Mouse (Mus musculus) embryonic fibroblast, embryonic 13.5 days (primary cell): Measurements from ENCODE around the gene Rarres2. TPM values are rescaled to one million over a fixed set of nuclear protein-coding genes. Genes with fewer than 3 reads are reported as not detected.
"Not testable (repeated sequence)": the region's sequence is repeated elsewhere in the genome, so short reads cannot be mapped to it uniquely, and the experiment has no call there.

Source experiments
- H3K27ac ChIP-seq: 2 replicates; pipeline ENCODE4 v1.5.1; 2012; ENCODE audit warnings: low read length, control low read depth, inconsistent platforms; ENCODE audit not compliant: insufficient read depth
- H3K4me1 ChIP-seq: 2 replicates; pipeline ENCODE4 v1.6.1; 2011; ENCODE audit warnings: low read length; ENCODE audit not compliant: control insufficient read depth, insufficient read depth
- H3K4me3 ChIP-seq: 2 replicates; pipeline ENCODE4 v1.5.1; 2011; ENCODE audit warnings: mild to moderate bottlenecking, control low read depth, low read length; ENCODE audit not compliant: insufficient read depth
- CTCF ChIP-seq: IDR thresholded peaks from 2 replicates; pipeline ENCODE4 v1.5.1; 2011; ENCODE audit warnings: mild to moderate bottlenecking, control low read depth, low read length, moderate library complexity, borderline replicate concordance; ENCODE audit not compliant: insufficient read depth
- POLR2A ChIP-seq: IDR thresholded peaks from 2 replicates; pipeline ENCODE4 v1.6.1; 2011; ENCODE audit warnings: low read depth, mild to moderate bottlenecking, control low read depth, low read length, moderate library complexity
- polyA plus RNA-seq: library from polyadenylated mRNA; stranded (reverse); fragments of >200 nt; gene quantifications from 2 replicates; pipeline ENCODE4 v1.2.4, GENCODE M21; 2011; ENCODE audit warnings: low read depth; ENCODE audit not compliant: missing spikeins, insufficient read length

The Rarres2 gene
- polyA plus RNA-seq, 1 experiment: 2.3 TPM

- TF ChIP-seq POLR2A: no peak
- no peak for TF ChIP-seq CTCF
- Histone ChIP-seq H3K4me3 (no peak overlapping the region), H3K4me1 (no peaks in the 10 kb centered on the region), H3K27ac (no peak overlapping the region)
Observed at GRCm38 (mm10) chr6:48533475-48533874, 39.1 kb downstream of the Rarres2 start.

GRCm38 (mm10) chr6:48530862-48531261 lies 41.7 kb downstream of the Rarres2 start:
- Histone ChIP-seq H3K4me3 (no peak overlapping the region), H3K27ac (no peak overlapping the region), H3K4me1 (no peaks in the 10 kb centered on the region)
- no peak for TF ChIP-seq CTCF
- TF ChIP-seq POLR2A: no peak

- Histone ChIP-seq H3K27ac (no peak overlapping the region), H3K4me3 (no peak overlapping the region), H3K4me1 (no peaks in the 10 kb centered on the region)
- TF ChIP-seq CTCF (no peak), POLR2A (no peak)
Observed at GRCm38 (mm10) chr6:48529871-48530440, 42.6 kb downstream of the Rarres2 start.

GRCm38 (mm10) chr6:48529261-48529660 lies 43.3 kb downstream of the Rarres2 start:
- Histone ChIP-seq H3K4me3 (no peak overlapping the region), H3K4me1 (no peaks in the 10 kb centered on the region), H3K27ac (no peak overlapping the region)
- TF ChIP-seq CTCF: no peak
- no peak for TF ChIP-seq POLR2A

- H3K4me1 ChIP-seq: no peaks in the 10 kb centered on the region
- TF ChIP-seq CTCF: no peak
- no peak for TF ChIP-seq POLR2A
- no peak overlapping the region for H3K27ac ChIP-seq
- H3K4me3 ChIP-seq: no peak overlapping the region
Observed at GRCm38 (mm10) chr6:48527901-48528300, 44.7 kb downstream of the Rarres2 start.

- H3K4me3 ChIP-seq, H3K27ac ChIP-seq, H3K4me1 ChIP-seq: not testable (repeated sequence)
Observed at GRCm38 (mm10) chr6:48524882-48525281, 47.7 kb downstream of the Rarres2 start.

Other genes starting within 250 kb of the Rarres2 start
- gene Krba1, start 177.2 kb downstream of the Rarres2 start, polyA plus RNA-seq: 10.8 and 15.6 TPM in 2 replicates
- gene Zfp467, start 127.0 kb downstream of the Rarres2 start, polyA plus RNA-seq: 10.6 and 14.7 TPM in 2 replicates
- gene Sspo, start 124.6 kb downstream of the Rarres2 start, polyA plus RNA-seq: 0.08 and 0.21 TPM in 2 replicates
- 13.9 and 18.2 TPM in 2 replicates for gene Atp6v0e2, start 35.2 kb downstream of the Rarres2 start, polyA plus RNA-seq
- gene Lrrc61, start 18.0 kb downstream of the Rarres2 start, polyA plus RNA-seq: 5.5 and 9.2 TPM in 2 replicates
- not detected in 2 replicates for gene Gm45021, start 16.8 kb upstream of the Rarres2 start, polyA plus RNA-seq
- gene Repin1, start 21.1 kb upstream of the Rarres2 start, polyA plus RNA-seq: 16.3 and 19.0 TPM in 2 replicates
- not detected in 2 replicates for gene Gm44965, start 21.2 kb upstream of the Rarres2 start, polyA plus RNA-seq
- 2.2 and 2.7 TPM in 2 replicates for gene Zfp775, start 29.3 kb upstream of the Rarres2 start, polyA plus RNA-seq
- 0.84 and 1.6 TPM in 2 replicates for gene AI854703, start 54.0 kb upstream of the Rarres2 start, polyA plus RNA-seq
- not detected in 2 replicates for gene Gimap8, start 74.4 kb upstream of the Rarres2 start, polyA plus RNA-seq
- gene Gimap9, start 103.3 kb upstream of the Rarres2 start, polyA plus RNA-seq: 1.5 and 1.7 TPM in 2 replicates
- not detected in 2 replicates for gene Gimap4, start 111.8 kb upstream of the Rarres2 start, polyA plus RNA-seq
- 0.72 and 0.88 TPM in 2 replicates for gene Gimap6, start 135.4 kb upstream of the Rarres2 start, polyA plus RNA-seq
- gene Gm28053, start 145.8 kb upstream of the Rarres2 start, polyA plus RNA-seq: not detected in 2 replicates
- not detected in 2 replicates for gene Gimap7, start 145.8 kb upstream of the Rarres2 start, polyA plus RNA-seq
- not detected in 2 replicates for gene Gimap1, start 166.3 kb upstream of the Rarres2 start, polyA plus RNA-seq
- not detected in 2 replicates for gene Gimap5, start 173.4 kb upstream of the Rarres2 start, polyA plus RNA-seq
- gene Gimap3, start 198.1 kb upstream of the Rarres2 start, polyA plus RNA-seq: not detected in 2 replicates